Mouse (Mus musculus) embryo, embryonic 10 days (tissue): Measurements from ENCODE around the gene Actn4.
A peak's percentile ranks its signal among the peaks of the same experiment; 100 is the strongest.
"Not testable (repeated sequence)": the region's sequence is repeated elsewhere in the genome, so short reads cannot be mapped to it uniquely, and the experiment has no call there.

Experiments used
- DNase-seq: peaks from one replicate; pipeline ENCODE4 v3.0.0-alpha.2; 2015; ENCODE audit warnings: low spot score

The Actn4 gene

DNA sequence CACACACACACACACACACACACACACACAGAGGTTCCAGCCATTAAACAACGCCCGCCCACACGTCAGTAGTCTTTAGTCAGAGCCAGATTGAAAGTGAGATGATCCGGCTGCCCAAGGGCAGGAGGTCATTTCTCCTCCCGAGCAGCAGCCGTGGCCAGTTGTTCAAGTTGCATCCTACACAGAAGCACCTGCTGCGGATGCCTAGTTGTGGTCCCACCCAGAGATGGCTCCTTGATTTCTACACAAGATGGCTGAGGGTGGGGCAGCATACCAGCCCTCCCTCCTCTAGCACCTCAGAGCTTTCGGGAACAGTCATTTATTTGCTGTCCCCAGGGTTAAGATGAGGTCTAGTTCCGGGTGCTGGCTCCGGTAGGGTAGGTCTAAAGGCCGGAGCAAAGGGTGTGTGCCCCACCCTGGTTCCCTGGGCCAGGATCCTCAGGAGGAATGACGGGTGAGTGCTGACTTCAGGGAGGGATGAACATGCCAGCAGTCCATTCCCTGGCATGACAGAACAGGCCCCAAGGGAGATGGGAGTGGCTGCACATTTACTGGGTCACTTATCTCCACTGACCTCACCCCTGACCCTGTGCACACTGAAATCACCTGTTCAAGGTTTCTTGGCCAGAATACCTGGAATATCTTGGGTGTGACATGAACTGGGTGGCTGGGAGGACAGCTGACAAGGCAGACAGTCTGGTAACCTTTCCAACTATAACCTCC is 7.7 kb upstream of the Actn4 start:
- DNase-seq: no peak

DNA sequence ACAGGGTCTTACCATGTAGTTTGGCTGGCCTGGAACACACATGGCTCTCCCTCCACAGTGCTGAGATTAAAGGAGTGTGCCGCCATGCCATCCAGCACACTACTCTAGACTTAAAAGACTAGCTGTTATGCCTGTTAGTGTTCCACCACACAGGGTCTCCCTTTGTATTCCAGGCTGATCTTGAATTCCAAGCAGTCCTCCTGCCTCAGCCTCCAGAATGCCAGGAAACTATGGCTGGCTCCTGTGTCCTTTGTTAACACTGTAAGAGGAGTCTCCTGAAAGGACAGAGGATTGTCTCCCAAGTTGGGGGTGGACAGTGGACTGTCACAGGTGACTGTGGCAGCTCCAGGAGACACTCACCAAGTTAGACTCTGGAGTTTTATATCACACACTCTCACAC is 7.1 kb upstream of the Actn4 start:
- no peak for DNase-seq

DNA sequence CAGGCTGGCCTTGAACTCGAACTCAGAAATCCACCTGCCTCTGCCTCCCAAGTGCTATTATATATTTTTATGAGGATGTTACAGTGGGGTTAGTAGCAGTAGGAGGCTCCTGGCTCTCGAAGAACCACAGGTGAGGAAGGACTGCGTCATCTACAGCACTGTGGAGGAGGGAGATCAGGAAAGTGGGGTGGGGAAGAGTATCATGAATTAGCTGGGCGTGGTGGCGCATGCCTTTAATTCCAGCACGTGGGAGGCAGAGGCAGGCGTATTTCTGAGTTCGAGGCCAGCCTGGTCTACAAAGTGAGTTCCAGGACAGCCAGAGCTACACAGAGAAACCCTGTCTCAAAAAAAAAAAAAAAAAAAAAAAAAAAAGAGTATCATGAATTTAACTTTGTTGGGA is 6.0 kb upstream of the Actn4 start:
- not testable (repeated sequence) for DNase-seq

DNA sequence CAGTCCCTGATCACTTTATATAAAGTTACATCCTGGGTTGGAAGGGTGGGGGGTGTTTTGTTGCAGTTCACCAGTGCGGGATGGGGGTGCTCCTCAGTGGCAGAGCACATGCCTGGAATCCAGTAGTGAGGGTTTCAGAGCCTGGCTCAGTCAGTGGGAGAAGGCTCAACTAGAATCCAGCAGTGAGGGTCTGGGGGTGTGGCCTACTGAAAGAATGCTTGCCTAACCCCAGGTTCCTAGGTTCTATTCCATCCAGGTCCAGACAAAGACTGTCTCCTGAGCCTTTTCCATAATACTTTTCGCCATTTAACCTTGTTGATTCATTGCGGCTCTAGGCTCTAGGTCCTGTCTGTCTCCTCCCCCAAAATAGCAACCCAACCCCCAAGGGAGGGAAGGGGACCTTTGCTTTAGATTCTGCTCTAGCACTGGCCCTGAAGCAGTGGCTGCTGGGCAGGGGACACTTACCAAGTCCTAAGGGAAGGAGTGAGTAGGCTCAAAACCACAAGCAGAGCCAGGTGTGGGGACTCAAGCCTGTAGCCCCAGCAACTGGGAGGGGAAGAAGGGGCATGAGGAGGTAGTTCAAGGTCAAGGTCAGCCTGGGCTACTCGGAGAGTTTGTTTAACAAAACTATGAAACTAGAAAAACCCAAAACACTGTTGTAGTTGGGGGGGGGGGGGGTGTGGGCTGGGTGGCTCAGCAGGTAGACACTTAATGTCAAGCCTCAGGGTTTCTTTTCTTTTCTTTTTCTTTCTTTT is 4.8 kb upstream of the Actn4 start:
- no peak for DNase-seq

DNA sequence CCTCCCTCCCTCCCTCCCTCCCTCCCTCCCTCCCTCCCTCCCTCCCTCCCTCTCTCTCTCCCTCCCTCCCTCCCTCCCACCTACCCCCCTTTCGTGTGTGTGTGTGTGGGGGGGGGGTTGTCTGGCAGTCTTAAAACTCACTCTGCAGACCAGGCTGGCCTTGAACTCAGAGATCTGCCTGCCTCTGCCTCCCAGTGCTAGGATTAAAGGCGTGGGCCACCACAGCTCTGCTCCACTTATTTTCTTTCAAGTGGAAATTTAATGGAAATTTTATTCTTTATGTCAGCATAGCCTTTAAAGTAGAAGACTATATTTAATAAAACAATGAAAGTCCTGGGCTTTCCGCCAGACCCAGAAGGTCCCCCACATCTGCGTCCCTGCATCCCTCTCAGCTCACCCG is 4.0 kb upstream of the Actn4 start:
- DNase-seq: no peak

DNA sequence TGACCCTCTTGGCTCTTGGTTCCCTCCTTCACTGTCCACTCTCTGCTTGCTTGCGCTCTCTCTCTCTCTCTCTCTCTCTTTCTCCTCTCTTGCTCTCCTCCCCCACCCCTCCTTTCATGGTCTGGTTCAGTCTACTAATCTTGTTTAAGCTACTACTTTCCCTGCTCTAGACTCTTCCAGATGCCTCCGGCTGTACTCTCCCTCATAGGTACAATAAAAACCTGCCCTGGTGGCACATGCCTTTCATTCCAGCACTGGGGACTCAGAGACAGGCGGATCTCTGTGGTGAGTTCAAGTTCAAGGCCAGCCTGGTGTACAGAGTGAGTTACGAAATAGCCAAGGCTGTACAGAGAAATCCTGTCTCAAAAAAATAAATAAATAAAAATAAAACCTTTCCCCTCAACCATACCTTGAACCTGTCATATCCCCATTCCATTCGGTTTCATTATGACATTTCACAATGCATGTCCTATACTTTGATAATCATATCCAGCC is 3.3 kb upstream of the Actn4 start:
- no peak for DNase-seq

DNA sequence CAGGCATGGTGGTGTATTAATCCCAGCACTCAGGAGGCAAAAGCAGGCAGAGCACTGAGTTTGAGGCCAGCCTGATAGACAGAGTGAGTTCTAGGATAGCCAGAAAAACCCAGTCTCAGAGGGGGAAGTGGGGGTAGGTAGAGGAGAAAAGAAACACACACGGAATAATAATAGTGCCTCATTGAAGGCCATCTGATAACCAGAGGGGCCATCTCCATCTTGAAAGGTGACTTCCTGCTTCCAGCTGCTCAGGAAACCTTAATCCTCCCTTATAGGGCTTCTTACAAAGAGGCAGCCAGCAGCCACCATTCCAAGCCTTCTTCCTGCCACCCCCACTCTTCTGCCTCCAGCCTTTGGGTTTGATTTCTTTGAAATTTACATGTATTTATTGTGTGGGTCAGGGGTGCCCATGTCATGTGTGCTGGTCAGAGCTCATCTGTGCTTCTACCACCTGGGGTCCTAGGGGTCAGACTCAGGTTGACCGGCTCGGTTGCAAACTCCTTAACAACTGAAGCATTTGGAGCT is 1.3 kb upstream of the Actn4 start:
- DNase-seq: no peak

DNA sequence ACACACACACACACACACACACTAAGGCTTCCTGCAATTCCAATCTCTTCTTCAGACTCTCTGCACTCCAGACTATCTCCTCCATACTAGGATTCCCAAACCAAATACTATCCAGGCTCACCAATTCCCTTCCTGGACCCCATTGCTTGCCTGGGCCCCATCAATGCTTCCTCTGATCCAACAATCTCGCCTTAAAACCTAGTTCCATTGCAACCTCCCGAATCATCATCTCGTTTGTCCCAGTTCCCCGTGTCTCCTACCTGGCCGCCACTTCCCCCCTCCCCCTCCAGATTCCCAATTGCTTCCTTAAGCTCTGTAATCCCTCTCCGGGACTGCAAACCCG is 585 bp downstream of the Actn4 start:
- DNase-seq: no peak

DNA sequence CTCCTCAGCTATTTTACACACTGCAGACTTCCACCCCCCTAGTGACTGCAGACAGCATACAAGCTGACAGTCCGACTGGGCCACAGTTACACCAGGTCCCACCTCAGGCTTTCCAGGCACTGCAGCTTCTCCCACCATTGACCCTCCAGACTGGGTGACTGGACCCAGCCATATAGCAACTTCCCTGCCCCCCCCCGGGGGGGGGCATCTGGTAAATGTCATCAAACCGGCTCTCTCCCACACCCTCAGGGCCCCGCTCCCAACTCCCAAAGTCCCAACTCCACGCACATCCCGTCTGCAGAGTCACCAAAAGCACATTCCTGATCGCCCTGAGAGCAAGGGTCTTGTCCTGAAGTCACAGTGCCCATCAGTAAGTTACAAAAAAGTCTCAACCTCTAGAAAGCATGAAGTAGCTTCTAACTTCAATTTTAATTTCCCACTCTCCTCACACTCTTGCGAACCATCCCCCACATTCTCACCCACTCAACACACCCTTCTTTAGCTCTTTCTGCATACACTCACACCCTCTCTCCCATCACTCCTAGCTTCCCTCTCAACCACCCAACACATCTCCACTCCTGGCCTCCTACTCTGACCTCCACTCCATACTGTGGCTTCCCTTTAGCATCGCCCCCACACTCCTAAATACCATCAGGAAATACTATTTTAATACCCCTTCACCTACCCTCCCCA is 1.6 kb downstream of the Actn4 start:
- DNase-seq: no peak

DNA sequence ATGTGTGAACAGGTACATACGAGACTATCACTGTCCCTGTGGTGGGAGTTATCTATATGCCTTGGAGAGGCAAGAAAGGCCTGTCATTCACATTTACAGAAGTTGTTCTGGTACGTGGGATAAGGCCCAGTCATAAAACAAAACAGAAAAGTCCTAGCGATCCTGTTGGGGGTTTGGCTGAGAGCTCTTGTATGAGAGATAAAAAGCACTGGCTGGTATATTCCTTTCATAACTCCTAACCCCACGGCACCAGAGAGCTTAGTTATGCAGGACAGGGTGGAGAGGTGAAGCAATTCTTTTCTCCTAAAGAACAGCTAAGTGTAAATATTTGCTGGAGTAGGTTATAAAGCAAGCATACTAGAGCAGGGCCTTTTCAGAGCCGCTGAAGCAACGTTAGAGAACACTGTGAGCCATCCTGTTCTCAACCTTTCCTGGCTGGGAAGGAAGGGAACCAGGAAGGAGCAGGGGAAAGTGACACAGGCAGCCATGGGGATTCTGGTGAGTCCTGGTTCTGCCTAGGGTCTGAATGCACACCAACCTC is 2.6 kb downstream of the Actn4 start:
- no peak for DNase-seq

DNA sequence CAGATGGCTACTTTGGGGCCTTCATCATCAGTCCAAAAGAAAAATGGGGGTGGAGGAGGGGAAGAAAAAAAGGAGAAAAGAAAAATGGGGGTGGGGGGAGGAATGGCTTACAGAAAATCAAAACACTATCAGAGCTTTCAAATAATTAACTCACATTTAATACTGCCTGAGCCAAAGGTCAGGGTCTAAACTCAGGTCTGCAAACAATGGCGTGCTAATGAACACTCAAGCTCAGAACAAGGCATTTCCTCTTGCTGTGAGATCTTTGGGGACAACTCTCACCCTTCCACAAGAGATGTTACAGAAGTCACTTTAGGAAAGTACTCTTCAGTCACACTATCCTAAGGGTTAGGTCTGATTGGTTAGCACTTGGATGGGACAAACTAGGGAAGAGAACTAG is 3.4 kb downstream of the Actn4 start:
- DNase-seq: no peak

DNA sequence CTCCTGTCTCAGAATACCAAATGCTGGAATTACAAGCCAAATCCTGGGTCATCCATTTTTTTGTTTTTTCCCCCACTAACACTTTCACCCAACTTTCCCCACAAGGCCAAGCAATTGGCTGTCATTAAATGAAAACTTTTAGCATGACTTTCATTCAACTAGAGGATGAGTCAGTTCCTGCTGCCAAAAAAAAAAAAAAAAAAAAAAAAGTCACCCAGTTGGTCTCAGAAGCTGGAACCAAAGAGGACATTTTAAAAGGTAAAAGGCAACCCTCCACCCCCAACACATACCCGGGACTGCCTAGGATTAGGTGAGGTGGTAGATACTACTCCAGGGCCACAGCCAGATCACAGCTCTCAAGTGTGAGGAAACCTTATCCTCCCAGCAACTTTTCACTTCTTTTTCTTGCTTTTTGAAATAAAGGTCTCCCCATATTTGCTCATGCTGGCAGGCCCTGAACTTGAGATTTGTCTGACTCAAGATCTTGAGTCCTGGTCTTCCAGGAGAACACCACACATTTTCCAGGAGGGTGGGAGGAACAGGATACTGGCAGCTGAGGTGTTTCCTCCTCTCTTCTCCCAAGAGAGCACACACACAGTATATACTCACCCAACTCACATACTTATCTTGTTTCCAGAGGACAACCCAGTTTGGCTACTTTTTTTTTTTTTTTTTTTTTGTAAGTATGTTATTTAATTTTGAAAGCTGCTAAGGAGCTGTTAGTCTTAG is 4.0 kb downstream of the Actn4 start:
- no peak for DNase-seq

DNA sequence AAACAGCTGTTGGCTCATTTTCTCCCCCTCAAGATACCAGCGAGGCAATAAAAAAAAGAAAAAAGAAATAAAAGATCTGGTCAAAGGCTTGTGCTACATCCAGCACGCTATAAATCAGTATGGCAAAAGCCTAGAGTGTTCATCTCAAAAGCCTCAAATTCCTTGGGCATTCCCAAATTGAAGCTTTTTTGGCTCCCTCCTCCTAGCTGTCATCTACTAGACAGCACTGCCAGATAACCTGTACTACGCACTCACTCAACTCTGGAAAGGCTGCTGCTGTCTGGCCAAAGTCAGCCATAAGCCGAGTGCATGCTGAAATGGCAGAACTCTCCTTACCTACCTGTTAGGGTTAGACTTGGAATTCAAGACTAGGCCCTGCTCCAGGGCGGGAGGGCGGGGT is 4.9 kb downstream of the Actn4 start:
- DNase-seq: no peak

DNA sequence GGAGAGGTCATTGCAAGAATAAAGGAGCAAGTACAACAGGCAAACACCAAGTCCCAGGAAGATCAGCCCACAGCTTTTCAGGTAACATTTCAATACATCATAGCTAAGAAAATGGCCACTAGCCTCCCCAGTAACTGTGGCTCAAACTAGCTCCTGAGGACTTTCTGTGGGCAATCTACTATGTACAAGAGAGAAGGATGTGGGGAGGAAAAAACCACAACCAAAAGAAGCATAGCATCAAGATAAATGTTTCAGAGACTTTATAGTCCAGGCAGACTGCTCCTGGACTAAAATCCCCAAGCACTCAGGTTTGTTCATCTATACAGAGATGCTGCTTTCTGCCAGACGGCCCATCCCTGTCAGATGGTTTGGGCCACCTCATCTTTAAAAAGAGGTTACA is 5.9 kb downstream of the Actn4 start:
- DNase-seq: no peak

DNA sequence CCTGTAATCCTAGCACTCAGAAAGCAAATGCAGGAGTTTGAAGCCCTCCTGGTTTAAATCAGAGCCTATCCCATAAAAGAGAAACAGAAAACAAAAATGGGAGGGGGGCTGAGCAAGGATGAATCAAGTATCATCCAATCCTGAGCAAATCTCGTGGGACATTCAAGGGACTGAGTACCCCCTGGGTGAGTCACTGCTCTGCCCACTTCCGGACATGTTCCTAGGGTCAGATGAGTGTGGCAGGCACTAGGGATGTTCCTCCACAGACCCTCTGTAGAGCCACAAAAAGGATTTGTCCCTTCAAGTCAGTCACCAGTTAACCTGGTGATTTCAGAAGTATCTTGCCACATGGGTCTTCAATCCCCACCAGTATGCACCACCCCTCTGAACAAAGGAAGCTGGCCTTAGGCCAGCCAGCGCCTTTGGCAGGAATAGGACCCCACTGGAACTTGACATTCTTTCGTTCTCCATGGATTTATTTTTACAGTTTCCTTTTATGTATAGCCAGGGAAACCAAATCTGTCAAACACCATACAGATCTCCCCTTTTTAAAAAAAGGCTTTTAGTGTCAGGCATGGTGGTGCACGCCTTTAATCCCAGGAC is 6.7 kb downstream of the Actn4 start:
- no peak for DNase-seq

DNA sequence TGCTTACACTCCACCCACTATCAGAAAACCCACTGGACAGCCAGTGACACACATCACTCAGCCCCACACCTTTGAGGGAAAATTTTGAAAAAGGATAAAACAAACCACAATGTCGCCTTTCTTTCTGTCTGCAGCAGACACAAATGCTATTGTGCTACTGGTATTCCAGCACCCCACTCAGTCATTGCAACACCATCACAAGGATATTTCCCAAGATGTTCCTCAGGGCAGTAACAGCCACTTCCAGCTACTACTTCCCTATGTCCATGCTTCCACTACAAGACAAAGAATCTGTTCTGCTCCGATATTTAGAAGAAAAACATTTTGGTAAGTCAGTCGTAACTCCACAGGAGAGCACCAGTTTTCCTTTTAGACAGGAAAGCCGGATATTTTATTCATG is 7.4 kb downstream of the Actn4 start:
- DNase-seq: no peak

DNA sequence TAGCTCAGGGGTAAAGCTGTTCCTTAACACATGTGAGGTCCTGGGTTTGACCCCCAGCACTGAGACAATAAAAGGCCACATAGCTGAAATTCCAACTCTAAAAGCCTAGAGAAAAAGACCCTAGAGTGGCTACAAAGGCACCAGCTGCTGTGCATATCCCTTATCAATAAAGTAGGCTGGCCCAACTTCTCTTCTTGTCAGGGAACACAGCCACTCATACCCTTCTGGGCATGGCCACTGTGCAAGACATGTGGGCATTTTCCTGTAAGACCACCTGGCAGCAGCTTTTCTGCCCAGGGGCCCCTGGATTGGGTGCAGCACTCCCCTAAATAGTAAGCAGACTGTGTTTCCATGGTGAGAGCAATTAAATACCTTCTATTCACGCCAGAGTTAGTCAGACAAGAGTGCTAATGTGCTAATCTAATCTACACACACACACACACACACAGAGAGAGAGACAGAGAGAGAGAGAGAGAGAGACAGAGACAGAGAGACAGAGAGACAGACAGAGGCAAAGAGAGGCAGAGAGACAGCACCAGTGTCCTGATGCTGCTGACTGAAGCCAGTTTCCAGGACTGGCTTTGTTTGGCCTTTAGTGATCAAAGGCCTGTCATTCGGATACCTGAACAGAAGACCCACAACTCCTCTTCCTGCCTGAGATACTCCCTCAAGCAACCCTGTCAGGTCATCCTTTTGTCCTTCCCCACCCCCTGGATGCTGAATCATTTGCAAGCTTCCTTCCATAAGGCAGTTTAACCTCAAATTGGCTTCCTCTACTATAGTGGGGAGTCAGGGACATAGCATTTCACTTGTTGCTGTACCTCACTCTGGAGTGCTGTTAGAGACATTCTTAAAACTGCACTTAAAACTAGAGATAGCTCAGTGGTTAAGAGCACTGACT is 8.4 kb downstream of the Actn4 start:
- peak; percentile 77 for DNase-seq

DNA sequence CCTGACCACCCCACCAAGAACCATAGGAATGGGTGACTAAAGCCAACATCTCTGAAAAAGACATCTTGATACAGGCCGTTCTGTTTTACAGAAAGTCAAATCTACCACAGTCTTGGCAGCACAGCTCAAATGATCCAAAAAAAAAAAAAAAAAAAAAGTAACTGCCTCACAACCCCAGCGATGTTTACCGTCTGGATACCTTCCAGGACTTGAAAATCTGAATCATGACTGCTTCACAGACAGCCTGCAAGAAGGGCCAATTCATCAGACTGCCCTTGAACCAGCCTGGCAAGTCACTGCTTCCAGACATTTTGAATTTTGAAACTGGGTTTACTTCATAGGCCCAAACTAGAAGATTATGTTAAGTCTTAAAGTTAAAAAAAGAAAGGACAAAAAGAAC is 9.4 kb downstream of the Actn4 start:
- no peak for DNase-seq

DNA sequence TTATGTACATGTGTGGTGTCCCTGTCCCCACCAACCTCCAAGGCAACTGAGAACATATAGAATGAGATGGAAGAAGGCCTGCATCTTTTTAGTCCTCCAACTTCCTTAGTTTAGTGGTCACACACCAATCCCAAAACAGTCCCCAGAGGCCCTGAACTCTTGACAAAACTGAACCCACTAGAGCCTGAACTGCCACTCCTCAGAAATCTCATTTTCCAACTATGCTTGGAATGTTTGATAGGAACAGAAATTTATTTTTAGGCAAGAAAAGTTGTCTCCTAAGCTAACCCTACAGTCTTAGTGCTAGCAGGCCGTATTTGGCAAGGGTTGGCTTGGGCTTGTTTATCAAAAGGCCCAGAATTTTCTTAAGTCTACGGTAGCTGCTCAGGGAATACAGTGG is 10.4 kb downstream of the Actn4 start:
- DNase-seq: no peak

DNA sequence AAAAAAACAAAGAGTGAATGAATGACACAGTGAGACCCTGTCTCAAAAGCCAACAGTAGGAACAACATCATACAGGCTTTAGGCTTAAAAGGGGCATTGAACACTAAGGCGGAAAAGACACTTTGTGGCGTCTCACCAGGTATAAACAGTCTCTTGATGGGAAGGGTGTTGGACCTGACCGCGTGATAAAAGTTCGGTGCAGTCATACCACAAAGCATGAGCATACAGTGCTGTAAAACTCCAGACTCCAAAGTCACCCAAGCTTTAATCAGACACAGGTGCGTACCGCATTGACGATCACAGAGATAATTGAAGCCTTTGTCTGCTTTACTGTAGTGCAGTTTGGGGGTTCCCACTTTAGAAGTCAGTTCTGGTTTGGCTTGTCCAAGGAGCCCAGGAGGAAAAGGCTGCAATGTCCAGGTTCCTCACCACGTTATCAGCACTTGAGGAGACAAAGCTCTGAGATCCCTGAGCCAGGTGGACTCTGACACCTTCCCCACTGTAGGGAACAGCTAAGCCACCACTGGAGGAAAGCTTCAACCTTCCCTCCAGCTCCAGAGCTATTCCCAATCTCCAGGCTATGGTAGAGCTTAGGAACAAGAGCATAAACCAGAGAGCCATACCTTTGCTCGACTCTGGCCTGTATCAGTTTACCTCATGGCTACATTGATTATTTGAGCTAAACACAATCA is 11.6 kb downstream of the Actn4 start:
- no peak for DNase-seq
